Mouse (Mus musculus) heart, postnatal 14 days (tissue): ENCODE results near the gene Cplx3. TPM values are rescaled to one million over a fixed set of nuclear protein-coding genes. Genes with fewer than 3 reads are reported as not detected.

Experiments used
- DNase-seq, 2 experiments: peaks; one replicate each; pipeline ENCODE4 v3.0.0; 2021 to 2022
- intact Hi-C: fragments of 180-260 bp; cut with DNase I; formaldehyde crosslinking; loops from one replicate; pipeline ENCODE4 v1.15.1; 2025
- total RNA-seq, 2 experiments: library from RNA; stranded (reverse); gene quantifications; 2 replicates each; pipeline ENCODE4 v1.2.3; 2021

Cplx3 gene
- total RNA-seq, 2 experiments from 2014 or later, result not detected

GRCm38 (mm10) chr9:57605503-57605902 is 578 bp downstream of the Cplx3 start:
- intact Hi-C loops, result no loop called here

DNA sequence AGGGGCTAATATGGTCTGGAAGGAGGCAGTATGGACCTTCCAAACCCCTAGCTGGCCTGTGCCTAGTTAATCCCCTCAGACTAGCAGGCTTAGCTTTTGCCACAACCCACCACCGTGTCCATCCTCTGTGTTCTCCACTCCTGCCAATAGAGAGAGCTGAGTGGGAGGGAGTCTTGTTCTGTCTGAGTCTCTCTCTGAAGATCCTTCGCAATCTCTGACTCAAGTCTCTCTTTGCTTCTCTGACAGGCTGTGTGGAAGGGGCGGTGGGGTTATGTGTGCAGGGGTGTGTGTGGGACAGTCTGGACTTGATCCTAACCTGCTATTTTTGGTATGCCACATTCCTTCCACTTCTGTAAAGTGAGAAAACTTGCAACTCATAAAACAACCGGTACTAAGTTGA is 1.2 kb downstream of the Cplx3 start:
- no peak for DNase-seq
- intact Hi-C loops, result no loop called here

More at GRCm38 (mm10) chr9:57605503-57605902, 578 bp downstream of the Cplx3 start:
- no peak for DNase-seq

DNA sequence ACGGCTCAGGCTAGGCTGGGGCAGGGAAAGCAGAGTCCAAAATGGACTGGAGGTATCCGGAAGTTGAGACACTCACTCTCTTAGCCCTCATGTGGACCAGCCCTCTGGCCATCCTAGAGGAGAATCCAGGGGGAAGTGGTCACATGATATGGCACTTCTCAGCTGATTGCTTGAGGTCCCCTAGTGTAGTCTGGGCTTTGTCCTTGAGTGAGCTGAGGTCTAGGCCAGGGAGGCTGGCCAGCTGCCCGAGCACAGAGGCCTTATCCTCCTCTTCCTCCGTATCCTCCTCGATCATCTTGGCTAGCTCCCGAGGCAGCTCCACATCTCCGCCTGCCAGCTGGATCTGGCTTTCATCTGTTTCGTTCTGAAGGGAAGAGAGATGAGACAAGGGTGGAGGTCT is 4.0 kb downstream of the Cplx3 start:
- intact Hi-C loops, result no loop called here
- no peak for DNase-seq

DNA sequence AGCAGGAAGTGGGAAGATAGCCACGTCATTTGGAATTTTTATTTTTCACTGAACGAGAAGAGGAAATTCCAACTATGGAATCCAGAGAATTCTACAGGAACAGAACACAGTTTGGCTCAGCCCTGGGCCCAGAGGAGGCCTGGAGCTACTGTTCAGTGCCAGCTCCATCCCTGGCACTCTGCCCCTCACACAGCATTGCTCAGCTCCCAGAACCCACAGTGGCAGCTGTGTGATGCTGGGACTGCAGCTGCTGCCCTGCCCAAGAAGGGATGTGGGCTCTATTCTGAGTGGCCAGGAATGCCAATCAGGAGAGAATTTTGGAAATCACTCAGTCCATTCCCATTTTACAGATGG is 4.8 kb downstream of the Cplx3 start:
- intact Hi-C loops, result no loop called here
- DNase-seq, result peak; percentile 25 to 31

DNA sequence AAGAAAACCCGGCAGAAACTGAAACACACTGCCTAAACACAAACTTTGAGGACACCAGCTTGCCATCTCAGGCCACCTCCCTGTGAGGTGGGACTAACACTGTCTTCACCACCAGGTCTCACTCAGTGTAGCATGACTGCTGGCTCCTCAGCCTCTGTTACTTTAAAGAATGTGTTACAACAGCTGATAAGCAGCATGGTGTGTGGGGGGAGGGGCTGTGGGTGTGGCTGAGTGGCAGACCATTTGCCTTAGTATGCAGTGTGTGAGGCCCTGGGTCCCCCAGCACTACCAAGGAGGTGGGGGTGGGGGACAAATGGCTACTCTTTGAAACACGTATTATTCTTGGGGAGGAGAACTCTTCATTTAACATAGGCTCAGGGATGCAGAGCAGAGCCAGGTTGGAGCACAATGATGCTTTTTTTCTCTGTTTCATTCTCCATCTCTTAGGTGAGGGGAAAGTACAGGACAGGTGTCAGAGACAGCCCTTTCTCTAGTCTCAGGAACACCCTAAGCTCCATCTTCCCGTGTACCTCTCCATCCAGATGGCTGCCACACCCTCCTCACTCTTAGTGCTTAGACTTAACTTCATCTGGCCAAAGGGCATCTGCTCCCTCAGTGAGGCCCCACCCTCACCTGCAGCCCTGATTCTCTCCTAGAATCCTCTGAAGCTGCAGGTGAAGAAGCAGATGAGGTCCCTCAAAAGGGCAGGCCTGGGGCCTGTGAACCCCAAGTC is 5.3 kb downstream of the Cplx3 start:
- no peak for DNase-seq
- intact Hi-C loops, result no loop called here

- intact Hi-C loops, result no loop called here
- DNase-seq, result no peak
Measured at GRCm38 (mm10) chr9:57598851-57599563, 7.1 kb downstream of the Cplx3 start.

GRCm38 (mm10) chr9:57597929-57598382 is 8.1 kb downstream of the Cplx3 start:
- intact Hi-C loops, result no loop called here
- DNase-seq, result no peak

DNA sequence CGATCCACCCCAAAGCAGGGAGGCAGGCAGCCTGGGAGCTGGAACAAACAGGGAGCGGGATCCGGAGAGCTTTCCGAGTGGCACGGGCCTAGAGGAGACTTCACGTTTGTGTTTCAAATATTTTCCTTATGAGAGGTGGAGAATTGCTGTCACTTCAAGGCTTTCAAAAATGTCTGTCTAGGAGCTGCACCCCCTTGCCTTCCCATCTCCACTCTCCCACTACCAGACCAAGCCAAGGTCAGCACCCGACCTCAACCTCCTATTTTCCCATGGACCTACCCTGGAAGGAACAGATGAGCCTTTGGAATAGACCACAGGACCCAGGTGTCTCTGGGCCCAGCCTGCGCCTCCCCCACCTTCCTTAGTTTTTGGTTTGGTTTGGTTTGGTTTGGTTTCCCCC is 8.8 kb downstream of the Cplx3 start:
- intact Hi-C loops, result no loop called here
- DNase-seq, result no peak

DNA sequence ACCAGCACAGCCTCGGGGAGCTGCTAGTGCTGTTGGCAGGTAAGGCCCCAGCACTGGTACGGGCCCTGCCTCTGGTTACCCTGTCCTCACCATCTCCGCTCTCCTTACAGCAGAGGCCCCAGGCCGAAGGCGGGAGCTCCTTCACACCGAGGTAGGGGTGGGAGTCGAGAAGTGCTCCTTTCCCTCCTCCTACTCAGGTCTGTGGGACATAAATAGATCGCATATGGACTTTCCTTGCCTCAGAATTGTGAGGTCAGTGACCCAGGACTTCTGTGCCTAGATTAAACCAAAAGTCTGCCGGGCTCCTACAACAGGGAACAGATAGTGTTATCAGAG is 11.9 kb downstream of the Cplx3 start:
- intact Hi-C loops, result loop anchor here (5.0 kb wide), 1 partner anchor 58 kb away; the partner anchor contains the start of gene Csk

DNA sequence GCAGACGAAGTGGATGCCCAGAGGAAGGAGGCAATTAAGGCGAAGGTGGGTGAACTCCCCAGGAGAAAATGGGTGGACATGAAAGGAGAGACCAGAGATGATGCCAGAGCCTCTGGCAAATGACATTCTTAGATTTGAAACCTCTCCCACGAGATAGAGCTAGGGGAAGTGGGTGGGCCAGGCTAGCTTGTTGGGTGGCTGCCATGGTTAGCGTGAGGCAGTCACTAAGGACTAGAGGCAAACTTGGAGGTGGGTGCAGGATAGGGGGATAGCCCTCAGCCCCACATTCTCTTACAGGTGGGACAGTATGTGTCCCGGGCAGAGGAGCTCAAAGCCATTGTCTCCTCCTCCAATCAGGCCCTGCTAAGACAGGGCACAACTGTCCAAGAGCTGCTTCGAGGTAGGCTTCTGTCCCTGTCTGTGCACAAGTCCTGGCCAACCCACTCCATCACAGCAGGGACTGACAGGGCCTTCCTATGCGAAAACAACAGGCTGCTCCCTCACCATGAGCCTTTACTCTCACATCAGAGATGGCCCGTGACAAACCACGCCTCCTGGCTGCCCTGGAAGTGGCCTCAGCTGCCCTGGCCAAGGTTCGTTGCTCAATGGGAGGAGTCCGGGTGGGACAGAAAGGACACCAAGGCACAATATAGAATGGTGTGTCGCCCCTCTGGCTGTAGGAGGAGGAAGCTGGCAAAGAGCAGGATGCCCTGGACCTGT is 12.5 kb downstream of the Cplx3 start:
- intact Hi-C loops, result loop anchor here (5.0 kb wide), 1 partner anchor 59 kb away; the partner anchor contains the start of gene Csk

More for the DNA sequence above, 11.9 kb downstream of the Cplx3 start:
- no peak for DNase-seq

GRCm38 (mm10) chr9:57590726-57591125 is 15.4 kb downstream of the Cplx3 start:
- no peak for DNase-seq
- intact Hi-C loops, result loop anchor here (5.0 kb wide), 1 partner anchor 62 kb away; the partner anchor contains the start of gene Csk

More for the DNA sequence above, 12.5 kb downstream of the Cplx3 start:
- no peak for DNase-seq

DNA sequence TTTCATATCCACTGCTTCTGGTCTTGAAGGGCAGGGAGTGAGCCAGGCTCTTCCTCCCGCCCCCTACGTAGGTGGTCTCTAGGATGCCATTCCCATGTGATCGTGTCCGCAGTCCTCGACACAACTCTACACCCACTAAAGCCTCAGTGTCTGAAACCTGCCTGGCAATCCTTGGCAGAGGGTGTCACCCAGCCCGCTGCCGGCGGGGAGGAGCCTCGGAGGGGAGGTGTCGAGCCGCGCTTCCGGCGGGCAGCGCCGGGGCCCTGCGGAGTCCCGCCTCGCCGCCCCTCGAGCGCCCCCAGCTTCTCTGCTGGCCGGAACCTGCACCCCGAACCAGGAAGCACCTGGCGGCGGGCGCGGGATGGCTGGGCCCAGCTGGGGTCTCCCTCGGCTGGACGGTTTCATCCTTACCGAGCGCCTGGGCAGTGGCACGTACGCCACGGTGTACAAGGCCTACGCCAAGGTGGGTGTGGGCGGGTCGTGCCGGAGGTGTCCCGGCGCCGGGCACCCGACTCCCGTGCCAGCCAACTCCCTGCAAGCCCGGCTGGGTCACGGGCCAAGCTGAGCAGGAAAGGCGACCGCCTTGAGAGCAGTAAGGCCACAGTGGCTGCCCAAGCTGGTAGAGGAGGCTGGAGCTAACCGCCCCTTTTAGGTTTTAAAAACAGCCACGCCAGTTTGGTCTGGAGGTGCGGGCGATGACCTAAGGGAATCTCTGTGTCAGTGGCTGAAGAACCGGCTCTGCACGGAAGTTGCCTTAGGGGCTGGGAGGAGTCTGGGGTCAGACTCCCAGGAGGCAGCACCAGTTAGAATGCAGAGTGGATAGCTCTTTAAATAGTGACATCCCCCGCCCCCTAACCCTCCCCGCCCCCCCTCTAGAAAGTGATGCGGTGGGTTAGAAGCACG is 16.6 kb downstream of the Cplx3 start, which contains the start of gene Ulk3:
Ulk3 (plus strand) TSS at position 229 of the 903 bp plus-strand sequence.
- DNase-seq, result peak; percentile 82 to 83
- intact Hi-C loops, result loop anchor here (5.0 kb wide), 2 partner anchors 37 to 63 kb away; partner anchors contain the start of genes Csk and Mpi

GRCm38 (mm10) chr9:57584991-57585390 is 21.1 kb downstream of the Cplx3 start:
- DNase-seq, result no peak
- intact Hi-C loops, result loop anchor here (5.0 kb wide), 1 partner anchor 33 kb away; the partner anchor contains the start of gene Mpi

- DNase-seq, result no peak
- intact Hi-C loops, result no loop called here
Measured at GRCm38 (mm10) chr9:57577144-57577849, 28.8 kb downstream of the Cplx3 start.

GRCm38 (mm10) chr9:57575577-57575976 is 30.5 kb downstream of the Cplx3 start:
- DNase-seq, result no peak
- intact Hi-C loops, result no loop called here

- intact Hi-C loops, result no loop called here
- DNase-seq, result no peak
Measured at GRCm38 (mm10) chr9:57574397-57574796, 31.7 kb downstream of the Cplx3 start.

GRCm38 (mm10) chr9:57568500-57568899 is 37.6 kb downstream of the Cplx3 start:
- DNase-seq, result no peak
- intact Hi-C loops, result no loop called here

DNA sequence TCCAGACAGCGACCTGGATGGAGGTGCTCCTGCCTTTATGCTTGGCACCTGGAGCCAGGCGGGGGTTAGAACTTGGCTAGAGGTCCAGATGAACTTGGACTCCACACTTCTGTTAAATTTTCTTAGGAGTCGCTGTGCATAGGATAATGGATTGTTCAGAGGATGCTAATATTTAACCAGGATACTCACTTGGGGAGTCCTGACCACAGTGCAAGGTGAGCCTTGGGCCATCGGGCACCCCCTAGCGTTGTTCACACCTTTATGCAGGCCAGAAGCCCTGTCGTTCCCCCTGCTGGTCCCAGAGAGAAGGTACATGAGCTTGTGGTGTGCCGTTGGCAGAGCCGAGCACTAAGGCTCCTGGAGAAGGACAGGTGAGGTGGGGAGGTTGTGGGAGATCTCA is 39.2 kb downstream of the Cplx3 start:
- intact Hi-C loops, result no loop called here

DNA sequence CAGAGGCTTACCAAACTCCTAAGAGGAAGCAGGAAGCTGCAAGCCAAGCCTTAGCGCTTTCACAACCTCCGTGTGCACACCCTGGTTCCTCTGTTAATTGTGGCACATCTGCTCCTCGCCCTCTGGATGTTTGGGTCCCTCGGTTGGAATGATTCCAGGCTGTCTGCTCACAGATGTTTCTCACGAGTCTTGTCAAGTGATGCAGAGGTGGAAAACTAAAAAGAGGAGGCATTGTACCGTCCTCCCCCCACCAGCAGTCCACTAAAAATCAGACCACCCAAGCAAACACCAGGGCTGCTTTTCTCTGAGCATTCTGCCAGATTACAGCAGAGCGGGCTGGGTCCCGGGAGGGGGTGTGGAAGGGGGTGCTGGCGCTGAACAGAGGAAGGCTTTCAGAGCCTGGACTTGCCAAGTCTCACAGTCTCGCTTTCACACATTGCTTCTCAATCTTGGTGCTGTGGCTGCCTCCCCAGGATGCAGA is 40.3 kb downstream of the Cplx3 start:
- peak; percentile 46 to 66 for DNase-seq
- intact Hi-C loops, result no loop called here

More for the DNA sequence above, 39.2 kb downstream of the Cplx3 start:
- DNase-seq, result no peak
